Mouse (Mus musculus) heart, postnatal 0 days (tissue): ENCODE measurements at regions not wholly inside any gene's neighbourhood (a gene's known extent, or its start where the extent isn't known, plus 50 kb on each side); places are given as distances from the start of the nearest gene placed in this dataset.

Experiments used
- CTCF ChIP-seq: IDR thresholded peaks from 2 replicates; pipeline ENCODE4 v1.5.1; 2016; ENCODE audit warnings: antibody characterized with exemption, control low read depth, low read depth
- EP300 ChIP-seq: IDR thresholded peaks from 2 replicates; pipeline ENCODE4 v1.6.1; 2016; ENCODE audit warnings: antibody characterized with exemption, low read depth

DNA sequence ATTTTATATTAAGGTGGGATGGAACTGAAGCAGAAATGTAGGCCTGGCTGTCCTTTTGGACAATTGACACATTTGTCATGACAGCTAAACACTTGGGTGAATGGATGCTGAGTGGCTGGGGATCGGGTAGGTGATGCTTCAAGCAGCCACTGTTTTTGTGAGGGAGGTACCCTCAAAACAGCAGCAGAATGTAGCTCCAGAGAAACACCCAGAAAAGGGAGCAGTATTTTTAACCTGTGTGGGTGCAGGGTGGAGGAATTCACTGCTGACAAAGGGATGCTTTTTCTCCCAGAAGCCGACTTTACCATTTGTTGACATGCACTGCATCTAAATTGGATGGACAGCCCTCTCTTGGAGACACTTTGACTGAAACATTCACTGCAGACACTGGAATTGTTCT lies 213.7 kb upstream of the Camk1g start:
- TF ChIP-seq CTCF (no peak), EP300 (no peak)
